Mouse (Mus musculus) colon, adult 2 months (tissue): ENCODE data around the gene Rfx6. TPM values are rescaled to one million over a fixed set of nuclear protein-coding genes. Genes with fewer than 3 reads are reported as not detected.

Experiments used
- polyA plus RNA-seq: library from polyadenylated mRNA; depleted of rRNA; stranded (reverse); fragments of >200 nt; gene quantifications from 2 replicates; pipeline ENCODE4 v1.2.3, GENCODE M21; 2012; rRNA removed

Rfx6 gene
- 0.69 and 0.77 TPM in 2 replicates for polyA plus RNA-seq

DNA sequence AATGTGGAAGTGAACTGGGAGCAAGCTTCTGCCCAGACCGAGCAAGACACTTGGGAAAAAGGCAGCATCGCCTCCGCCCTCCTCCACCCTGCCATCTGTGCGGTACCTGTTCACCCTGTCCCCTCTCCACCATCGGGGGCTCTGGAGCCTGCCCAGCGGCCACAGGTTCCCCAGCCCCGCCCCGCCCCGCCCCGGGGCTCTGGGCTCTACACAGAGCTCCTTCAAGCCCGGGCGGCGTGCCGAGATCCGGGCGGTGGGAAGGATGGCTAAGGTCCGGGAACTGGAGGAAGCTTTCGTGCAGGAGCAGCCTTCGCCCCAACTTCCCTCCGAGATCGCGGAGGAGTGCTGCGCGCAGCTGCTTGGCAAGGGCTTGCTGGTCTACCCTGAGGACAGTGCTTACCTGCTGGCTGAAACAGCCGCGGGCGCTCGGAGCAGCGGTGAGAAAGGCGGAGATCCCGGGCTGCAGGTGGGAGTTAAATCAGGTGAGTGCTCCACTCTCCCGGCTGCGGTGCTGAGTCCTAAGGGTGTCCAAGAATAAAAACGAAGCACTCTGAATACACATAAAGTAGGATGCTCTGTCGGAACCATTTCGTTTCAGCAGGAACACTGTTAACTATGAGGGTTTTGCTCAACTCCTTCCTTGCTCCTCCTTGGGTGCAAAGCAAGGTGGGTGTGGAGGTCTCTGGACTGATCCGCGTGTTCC is at the start of gene Rfx6:
Gene Rfx6, plus strand, starts transcription at position 209 of the 703 bp plus-strand sequence.

GRCm38 (mm10) chr10:51631411-51632136 is 46.0 kb upstream of the Rfx6 start, which contains the start of gene Gprc6a:
Gene Gprc6a, minus strand, starts transcription at chr10:51631461.

Other genes with a start within 250 kb of the Rfx6 start
- 0.97 and 1.8 TPM in 2 replicates for gene Gm49339, start 197.1 kb upstream of the Rfx6 start, polyA plus RNA-seq
- gene Lilr4b, start 197.1 kb upstream of the Rfx6 start, polyA plus RNA-seq, result 0.43 and 1.1 TPM in 2 replicates
- 0.42 and 0.62 TPM in 2 replicates for gene Lilrb4a, start 186.8 kb upstream of the Rfx6 start, polyA plus RNA-seq
- gene Fam162b, start 87.2 kb upstream of the Rfx6 start, polyA plus RNA-seq, result 2.5 and 2.6 TPM in 2 replicates
- not detected in 2 replicates for gene Gprc6a, start 46.3 kb upstream of the Rfx6 start, polyA plus RNA-seq